Mouse (Mus musculus) erythroblast, adult 5-6 weeks (primary cell): ENCODE data around the gene Pdss1. TPM values are rescaled to one million over a fixed set of nuclear protein-coding genes. Genes with fewer than 3 reads are reported as not detected.
A peak's percentile ranks its signal among the peaks of the same experiment; 100 is the strongest.
"Not testable (repeated sequence)": the region's sequence is repeated elsewhere in the genome, so short reads cannot be mapped to it uniquely, and the experiment has no call there.

ENCODE experiments used
- ATAC-seq: replicated peaks from 2 replicates; pipeline ENCODE4 v1.8.0; 2016; ENCODE audit warnings: moderate number of reproducible peaks, mild to moderate bottlenecking, moderate TSS enrichment, inconsistent platforms; ENCODE audit not compliant: poor library complexity, low FRiP score, severe bottlenecking
- total RNA-seq, 2 experiments: library from RNA; stranded (forward) in 1 of 2; stranded (reverse) in 1 of 2; fragments of 150-400 nt in 1 of 2; fragments of 200-764, 138-1000 nt in 1 of 2; gene quantifications; 2 replicates each; pipeline versions ENCODE4 v1.2.3 to v1.2.4; 2015 to 2017; ENCODE audit warnings: low replicate concordance in 2 of 2

Gene Pdss1
- total RNA-seq (2015; ENCODE audit: low replicate concordance) (6.3 and 17.9 TPM in 2 replicates), total RNA-seq (2017; ENCODE audit: low replicate concordance) (2.6 and 7.8 TPM in 2 replicates)

GRCm38 (mm10) chr2:22895282-22896273 is at the start of gene Pdss1:
Gene Pdss1 (plus strand): TSS chr2:22895522.
- ATAC-seq, result peak; percentile 99

GRCm38 (mm10) chr2:22851900-22852299 is 43.4 kb upstream of the Pdss1 start:
- ATAC-seq, result no peak

GRCm38 (mm10) chr2:22857501-22857900 is 37.8 kb upstream of the Pdss1 start:
- no peak for ATAC-seq

DNA sequence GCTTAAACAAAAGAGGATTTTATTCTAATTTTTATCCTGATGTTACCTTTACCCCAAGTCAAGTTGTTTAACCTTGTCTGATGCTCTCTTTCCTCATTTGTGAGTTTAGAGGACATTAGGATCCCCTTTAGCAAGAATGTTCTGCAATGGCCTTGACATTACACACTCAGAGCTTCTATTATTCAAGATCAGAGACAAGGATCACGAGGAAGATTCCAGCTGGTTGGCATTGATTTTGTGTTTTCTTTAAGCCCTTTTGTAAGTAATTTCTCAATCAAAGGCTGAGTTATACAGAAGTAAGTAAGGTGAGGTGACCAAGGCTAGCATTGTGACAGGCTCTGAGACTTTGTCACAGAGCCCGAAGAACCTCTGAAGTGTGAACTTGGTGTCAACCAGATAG is 33.1 kb upstream of the Pdss1 start:
- ATAC-seq, result no peak

- ATAC-seq, result peak; percentile 84
These were observed 30.8 kb upstream of the Pdss1 start for GRCm38 (mm10) chr2:22864394-22865037.

GRCm38 (mm10) chr2:22865818-22866217 is 29.5 kb upstream of the Pdss1 start:
- no peak for ATAC-seq

- ATAC-seq, result no peak
These were observed 28.4 kb upstream of the Pdss1 start for GRCm38 (mm10) chr2:22866894-22867424.

DNA sequence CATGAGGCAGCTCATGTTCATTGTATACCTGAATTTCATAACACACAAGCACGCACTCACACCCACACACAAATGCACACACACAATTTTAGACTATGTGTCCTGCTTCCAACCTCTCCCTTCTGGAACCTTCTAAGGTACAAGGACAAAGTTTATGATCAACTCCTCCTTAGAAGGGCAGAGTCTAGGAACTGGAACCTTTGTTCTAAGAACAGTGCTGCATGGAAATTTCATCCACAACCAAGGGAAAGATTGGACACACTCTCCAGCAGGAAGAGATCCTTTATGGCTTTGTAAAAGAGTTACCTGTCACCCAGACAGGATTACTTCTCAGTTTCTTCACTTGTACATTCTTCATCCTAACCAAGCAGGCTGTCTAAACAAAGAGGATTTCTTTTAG is 22.2 kb upstream of the Pdss1 start:
- no peak for ATAC-seq

- no peak for ATAC-seq
These were observed 20.7 kb upstream of the Pdss1 start for GRCm38 (mm10) chr2:22874628-22875027.

GRCm38 (mm10) chr2:22876614-22877013 is 18.7 kb upstream of the Pdss1 start:
- no peak for ATAC-seq

DNA sequence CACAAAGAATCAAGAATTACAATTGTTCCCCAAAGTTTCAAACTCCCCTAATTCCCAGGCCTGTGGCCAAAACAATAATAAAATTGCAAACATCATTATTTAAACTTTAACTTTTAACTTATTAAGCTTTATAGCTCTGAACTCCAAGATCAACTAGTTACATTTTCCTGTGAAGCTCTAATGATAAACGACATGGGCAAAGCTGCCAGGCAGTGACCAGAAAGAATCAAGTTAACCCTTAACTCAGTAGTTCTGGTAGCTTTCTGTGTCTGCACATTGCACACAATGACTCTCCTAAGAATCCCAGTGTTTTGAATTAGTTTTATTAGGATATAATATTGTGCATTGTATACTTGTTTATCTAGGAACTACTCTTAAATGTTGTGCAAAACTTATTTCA is 16.5 kb upstream of the Pdss1 start:
- no peak for ATAC-seq

- not testable (repeated sequence) for ATAC-seq
These were observed 14.6 kb upstream of the Pdss1 start for GRCm38 (mm10) chr2:22880726-22881125.

DNA sequence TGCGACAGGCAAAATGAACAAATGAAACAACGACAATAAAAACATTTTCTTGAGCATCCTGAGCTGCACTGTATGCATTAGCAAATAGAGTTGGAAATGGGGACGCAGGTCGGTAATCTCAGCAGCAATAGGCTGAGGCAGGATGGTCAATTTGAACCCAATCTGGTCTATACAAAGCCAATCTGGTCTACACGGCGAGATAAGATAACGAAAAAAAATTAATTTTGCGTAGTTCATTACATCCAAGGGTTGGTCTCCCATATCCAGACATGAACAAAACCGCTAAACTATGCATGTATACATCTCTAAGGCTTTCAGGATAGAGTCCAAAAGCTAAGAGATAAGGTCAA is 415 bp upstream of the Pdss1 start:
- ATAC-seq, result no peak

DNA sequence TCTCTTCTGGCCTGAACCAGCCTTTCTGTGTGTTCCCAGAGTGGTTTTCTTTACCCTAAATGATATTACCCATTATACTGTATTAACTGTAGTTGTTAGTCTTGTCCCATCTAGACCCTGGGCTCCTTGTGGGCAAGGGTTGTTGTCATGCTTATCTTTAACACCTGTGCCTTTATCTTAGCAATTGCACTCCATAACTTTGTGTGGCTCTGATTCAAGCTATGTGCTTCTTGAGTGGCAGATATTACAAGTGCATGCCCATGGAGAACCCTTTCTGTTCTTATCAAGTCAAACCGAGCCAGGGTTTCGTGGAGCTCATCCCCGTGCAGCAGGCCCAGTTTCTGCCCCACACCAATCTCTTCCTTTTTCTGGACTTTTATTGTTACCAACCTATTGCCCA is 8.6 kb downstream of the Pdss1 start:
- ATAC-seq, result no peak

DNA sequence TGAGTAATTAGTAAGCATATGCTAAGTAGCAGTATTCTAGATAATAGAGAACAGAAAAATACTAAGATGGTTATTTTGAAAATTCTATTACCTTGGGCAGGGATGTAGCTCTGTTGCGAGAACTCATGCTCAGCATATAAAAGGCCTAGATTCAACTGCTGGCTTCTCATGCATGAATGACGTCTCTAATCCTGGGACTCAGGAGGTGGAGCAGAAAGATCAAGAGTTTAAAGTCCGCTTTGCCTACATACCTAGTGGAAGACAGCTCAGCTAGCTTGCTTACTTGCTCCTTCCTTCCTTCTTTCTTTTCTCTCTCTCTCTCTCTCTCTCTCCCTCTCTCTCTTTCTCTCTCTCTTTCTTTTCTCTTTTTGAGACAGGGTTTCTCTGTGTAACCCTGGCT is 19.1 kb downstream of the Pdss1 start:
- ATAC-seq, result no peak

GRCm38 (mm10) chr2:22918651-22919050 is 23.3 kb downstream of the Pdss1 start:
- no peak for ATAC-seq

- not testable (repeated sequence) for ATAC-seq
These were observed 30.6 kb downstream of the Pdss1 start for GRCm38 (mm10) chr2:22925911-22926310.

- no peak for ATAC-seq
These were observed 32.9 kb downstream of the Pdss1 start for GRCm38 (mm10) chr2:22928259-22928658.

- ATAC-seq, result no peak
These were observed 38.2 kb downstream of the Pdss1 start for GRCm38 (mm10) chr2:22933556-22933955.

DNA sequence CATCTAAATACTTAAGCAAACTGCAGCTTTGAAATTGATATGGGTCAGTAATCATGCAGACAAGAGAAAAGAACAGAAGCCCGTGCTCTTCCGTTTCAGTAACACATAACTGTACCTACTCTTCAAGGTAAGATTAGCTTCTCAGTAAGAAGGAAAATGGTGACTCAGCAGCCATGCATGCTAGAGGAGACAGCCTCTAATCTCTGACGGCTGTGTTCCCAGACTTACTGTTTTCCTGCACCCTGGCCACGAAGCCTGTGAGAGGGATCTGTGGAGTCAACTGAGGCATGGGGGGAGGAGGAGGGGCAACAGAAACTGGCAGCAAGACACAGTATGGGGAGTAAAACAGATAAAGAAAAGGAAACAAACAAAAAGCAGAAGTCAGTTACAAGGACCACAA is 54.6 kb downstream of the Pdss1 start:
- ATAC-seq, result no peak

DNA sequence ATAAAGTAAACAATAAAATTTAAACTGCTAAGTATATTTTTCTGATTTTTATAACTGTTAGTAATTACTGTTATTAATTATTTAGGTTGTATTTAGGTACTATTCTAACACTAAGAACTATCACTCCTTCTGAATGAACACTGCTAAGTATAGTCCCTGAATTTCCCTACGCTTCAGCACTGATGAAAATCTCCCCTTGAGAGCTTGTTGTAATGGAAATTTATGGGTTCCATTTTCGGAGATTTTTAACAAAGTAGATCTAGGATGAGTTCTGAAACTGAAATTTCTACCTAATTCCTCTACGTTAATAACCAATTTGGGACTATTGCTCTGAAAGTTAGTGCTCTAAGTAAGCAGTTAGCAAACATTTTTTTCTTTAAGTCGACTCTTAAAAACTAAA is 59.0 kb downstream of the Pdss1 start:
- no peak for ATAC-seq
